Mouse (Mus musculus): ENCODE measurements at regions not wholly inside any gene's neighbourhood (a gene's known extent, or its start where the extent isn't known, plus 50 kb on each side); places are given as distances from the start of the nearest gene placed in this dataset.

- DNase-seq (ENCODE audit: low spot score in 2 of 2): no peak
These were observed 192.1 kb upstream of the Ptbp2 start for GRCm38 (mm10) chr3:119976363-119976762.

DNA sequence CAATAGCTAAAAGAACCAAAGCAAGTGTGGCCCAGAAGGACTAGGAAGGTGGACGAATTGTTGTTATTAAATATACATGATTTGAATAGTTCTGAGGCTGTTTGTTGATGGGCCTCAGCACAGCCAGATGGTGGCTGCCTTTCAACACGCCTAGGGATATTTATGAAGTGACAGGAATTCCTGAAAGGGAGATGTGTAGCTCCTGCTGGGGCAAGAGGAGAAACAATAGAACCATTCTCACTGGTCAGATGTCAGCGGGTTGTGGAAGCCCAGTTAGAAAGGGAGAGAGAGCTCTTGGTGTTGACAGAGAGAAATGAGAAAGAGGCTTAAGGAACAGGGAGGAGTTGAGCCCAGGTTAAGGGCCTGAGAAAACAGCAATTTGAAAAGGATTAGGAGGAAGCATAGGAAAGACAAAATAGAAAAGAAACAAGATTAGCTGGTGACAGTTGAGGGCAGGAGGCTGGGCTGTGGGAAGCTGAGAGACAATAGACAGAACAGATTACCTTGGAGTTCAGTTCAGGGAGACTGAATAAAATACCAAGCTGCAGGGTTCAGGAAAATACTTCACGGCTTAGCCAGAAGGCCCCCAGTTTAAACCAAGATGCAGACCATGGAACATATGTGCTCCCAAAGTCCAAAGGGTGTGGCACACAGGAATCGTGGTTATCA, 174.7 kb upstream of the Ptbp2 start:
- DNase-seq (ENCODE audit: low spot score in 2 of 2): no peak

- peak in 1 of 2 experiments; percentile 34 for DNase-seq (ENCODE audit: low spot score in 2 of 2)
These were observed 173.3 kb upstream of the Ptbp2 start for GRCm38 (mm10) chr3:119957529-119957928.

- DNase-seq (ENCODE audit: low spot score in 2 of 2): no peak
These were observed 171.7 kb upstream of the Ptbp2 start for GRCm38 (mm10) chr3:119955745-119956615.

- no peak for DNase-seq (ENCODE audit: low spot score in 2 of 2)
These were observed 166.5 kb upstream of the Ptbp2 start for GRCm38 (mm10) chr3:119950721-119951120.

GRCm38 (mm10) chr3:119950070-119950469, 165.8 kb upstream of the Ptbp2 start:
- DNase-seq (ENCODE audit: low spot score in 2 of 2): no peak

DNA sequence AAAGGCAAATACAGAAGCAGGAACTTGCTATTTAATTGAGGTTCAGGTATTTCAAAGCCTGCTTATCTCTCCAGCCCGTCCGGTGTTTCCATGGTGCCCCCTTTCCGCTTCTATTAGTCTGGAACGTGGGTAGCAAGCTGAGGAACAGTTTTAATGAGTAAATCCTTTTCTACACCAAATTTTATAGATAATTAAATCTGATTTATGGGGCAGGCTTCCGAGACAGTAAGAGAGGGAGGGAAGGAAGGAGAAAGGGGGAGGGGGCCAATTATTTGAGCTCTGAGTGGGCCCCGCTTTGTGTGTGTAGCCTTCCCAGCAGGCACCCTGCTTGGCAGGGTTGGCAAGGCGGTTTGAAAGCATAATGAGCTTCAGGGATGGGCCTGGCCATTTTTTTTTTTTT, 165.4 kb upstream of the Ptbp2 start:
- no peak for DNase-seq (ENCODE audit: low spot score in 2 of 2)

DNA sequence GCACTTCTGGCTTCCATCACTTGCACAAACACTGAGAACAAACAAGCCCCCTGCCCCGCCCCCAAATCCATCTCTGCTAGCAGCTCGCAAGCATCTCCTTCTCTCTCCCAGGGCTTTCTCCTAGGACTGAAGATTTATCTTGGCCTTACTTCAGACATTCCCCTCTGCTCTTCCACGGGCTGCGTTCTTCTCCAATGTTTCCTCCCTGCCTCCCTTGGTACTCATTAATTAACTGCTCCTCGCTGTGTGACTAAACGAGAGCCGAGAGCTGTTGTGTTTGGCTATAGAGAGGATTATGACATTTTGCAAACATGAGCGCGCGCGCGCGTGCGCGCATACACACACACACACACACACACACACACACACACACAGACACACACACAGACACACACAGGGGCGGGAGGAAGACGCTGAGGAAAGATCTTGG, 164.8 kb upstream of the Ptbp2 start:
- peak in 1 of 2 experiments; percentile 27 for DNase-seq (ENCODE audit: low spot score in 2 of 2)

- no peak for DNase-seq (ENCODE audit: low spot score in 2 of 2)
These were observed 162.9 kb upstream of the Ptbp2 start for GRCm38 (mm10) chr3:119947126-119947525.

DNA sequence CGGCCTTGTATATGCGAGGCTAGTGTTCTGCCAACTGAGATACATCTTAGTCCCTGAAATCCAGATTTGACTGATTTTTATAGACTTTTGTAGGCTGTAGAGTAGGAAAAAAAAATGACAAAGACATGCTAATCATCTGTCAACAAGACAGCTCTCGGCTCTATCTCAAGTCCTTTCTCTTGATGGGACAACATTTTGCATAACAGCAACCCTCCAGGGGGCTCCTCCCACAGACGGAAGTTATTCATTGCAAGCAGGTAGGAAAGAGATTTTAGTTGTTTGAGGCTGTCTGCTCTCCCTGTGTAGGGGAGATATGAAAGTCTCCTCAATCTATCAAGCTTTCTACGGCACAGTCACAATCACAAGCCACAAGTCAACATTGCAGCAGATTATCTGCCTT, 159.8 kb upstream of the Ptbp2 start:
- no peak for DNase-seq (ENCODE audit: low spot score in 2 of 2)

GRCm38 (mm10) chr3:119939091-119939490, 154.8 kb upstream of the Ptbp2 start:
- no peak for DNase-seq (ENCODE audit: low spot score in 2 of 2)

- no peak for DNase-seq (ENCODE audit: low spot score in 2 of 2)
These were observed 154.2 kb upstream of the Ptbp2 start for GRCm38 (mm10) chr3:119938425-119938824.

- no peak for DNase-seq (ENCODE audit: low spot score in 2 of 2)
These were observed 152.3 kb upstream of the Ptbp2 start for GRCm38 (mm10) chr3:119936526-119936925.

DNA sequence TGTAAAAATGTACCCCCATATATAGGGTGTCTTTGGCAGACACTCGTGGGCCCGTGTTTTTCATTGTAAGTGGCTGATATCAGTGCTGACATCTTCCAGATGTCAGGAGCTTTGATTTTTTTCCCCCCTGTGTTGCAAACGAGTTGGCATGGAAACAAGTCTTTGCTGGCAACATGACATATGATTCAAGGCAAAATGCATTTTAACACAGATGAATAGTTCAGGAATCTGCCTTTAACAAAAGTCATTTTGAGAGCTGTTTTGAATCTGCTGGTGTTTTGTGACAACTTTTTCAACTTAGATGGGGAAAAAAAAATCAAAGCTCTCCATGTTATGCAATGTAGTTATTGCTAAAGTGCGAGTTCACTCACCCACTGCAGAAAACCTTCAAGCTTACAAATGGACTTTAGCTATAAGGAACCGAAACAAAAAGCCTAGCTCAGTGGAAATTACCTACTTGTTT, 148.8 kb upstream of the Ptbp2 start:
- DNase-seq (ENCODE audit: low spot score in 2 of 2): peak in 1 of 2 experiments; percentile 11

DNA sequence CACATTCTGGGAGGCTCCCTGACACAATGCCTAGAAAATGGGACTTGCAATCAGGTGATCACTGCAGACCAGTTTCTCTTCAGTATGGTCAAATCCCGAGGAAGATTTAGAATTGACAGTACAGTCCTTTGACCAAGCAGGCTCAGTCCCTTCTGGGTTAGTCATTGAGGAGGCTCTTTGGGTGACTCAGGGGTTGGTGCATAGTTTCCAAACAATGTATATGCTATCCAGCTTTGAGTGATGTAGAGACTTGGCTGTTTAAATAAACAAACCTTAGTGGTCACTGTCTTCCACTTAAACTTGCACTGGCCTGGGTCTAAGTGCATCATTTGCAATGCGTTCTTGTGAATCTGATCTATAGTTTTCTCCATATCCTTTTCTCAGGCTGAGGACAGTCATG, 144.0 kb upstream of the Ptbp2 start:
- no peak for DNase-seq (ENCODE audit: low spot score in 2 of 2)

DNA sequence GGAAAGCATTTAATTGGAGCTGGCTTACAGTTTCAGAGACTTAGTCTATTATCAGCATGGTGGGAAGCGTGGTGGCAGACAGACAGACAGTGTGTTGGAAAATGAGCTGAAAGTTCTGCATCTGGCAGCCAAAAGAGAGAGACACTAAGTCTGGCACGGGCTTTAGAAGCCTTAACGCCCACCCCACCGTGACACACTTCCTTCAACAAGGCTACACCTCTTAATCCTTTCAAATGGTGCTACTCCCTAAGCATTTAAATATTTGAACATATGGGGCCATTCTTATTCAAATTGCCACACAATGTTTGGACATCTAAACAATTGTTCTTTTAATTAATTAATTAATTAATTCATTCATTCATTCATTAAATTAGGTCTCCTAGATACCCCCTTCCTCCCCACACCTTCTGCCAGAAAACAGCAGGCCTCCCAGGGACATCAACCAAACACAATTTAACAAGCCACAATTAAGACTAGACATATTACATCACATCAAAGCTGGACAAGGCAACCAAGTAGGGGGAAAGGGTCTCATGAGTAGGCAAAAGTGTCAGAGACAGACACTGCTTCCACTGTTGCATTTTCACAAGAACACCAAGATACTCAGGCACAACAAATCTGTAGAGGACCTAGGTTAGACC, 135.4 kb upstream of the Ptbp2 start:
- DNase-seq (ENCODE audit: low spot score in 2 of 2): no peak

- DNase-seq (ENCODE audit: low spot score in 2 of 2): no peak
These were observed 132.0 kb upstream of the Ptbp2 start for GRCm38 (mm10) chr3:119915984-119916865.

GRCm38 (mm10) chr3:119911532-119911931, 127.3 kb upstream of the Ptbp2 start:
- no peak for DNase-seq (ENCODE audit: low spot score in 2 of 2)

DNA sequence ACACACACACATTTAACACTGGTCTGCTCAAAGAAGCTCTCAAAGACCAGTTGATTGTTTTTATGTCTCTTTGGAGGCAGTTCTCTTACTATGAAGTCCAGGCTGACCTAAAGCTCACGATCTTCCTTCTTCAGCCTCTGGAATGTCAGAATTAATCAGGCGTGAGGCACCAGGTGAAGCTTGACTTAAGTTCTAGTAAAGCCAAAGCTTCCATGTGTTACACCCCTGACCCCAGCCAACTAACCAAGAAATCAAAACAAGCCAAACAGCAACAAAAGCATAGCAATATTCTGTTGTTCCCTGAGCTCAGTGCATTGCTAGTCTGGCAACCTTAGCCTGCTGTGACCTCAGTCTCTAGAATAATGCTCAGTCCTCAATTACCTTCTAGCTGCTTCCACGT, 120.0 kb upstream of the Ptbp2 start:
- DNase-seq (ENCODE audit: low spot score in 2 of 2): no peak

- DNase-seq (ENCODE audit: low spot score in 2 of 2): no peak
These were observed 110.9 kb upstream of the Ptbp2 start for GRCm38 (mm10) chr3:119895141-119895540.

- no peak for DNase-seq (ENCODE audit: low spot score in 2 of 2)
These were observed 109.8 kb upstream of the Ptbp2 start for GRCm38 (mm10) chr3:119894035-119894434.
